Mouse (Mus musculus) myocyte (in vitro differentiated cells): ENCODE results near the gene Fam184b. TPM values are rescaled to one million over a fixed set of nuclear protein-coding genes. Genes with fewer than 3 reads are reported as not detected.

Experiments
- H3K27me3 ChIP-seq: one replicate; pipeline ENCODE4 v1.6.1; 2011; ENCODE audit not compliant: control insufficient read depth, insufficient read depth, insufficient read length
- H3K36me3 ChIP-seq: one replicate; pipeline ENCODE4 v1.6.1; 2011; ENCODE audit not compliant: control insufficient read depth, insufficient read depth
- H3K4me2 ChIP-seq: one replicate; pipeline ENCODE4 v1.6.1; 2011; ENCODE audit warnings: low read depth, control low read depth
- H3K4me3 ChIP-seq: one replicate; pipeline ENCODE4 v1.5.1; 2011; ENCODE audit warnings: mild to moderate bottlenecking, control low read depth, moderate library complexity
- H3K79me2 ChIP-seq: one replicate; pipeline ENCODE4 v1.6.1; 2011; ENCODE audit not compliant: control insufficient read depth, insufficient read depth
- H3ac ChIP-seq: one replicate; pipeline ENCODE4 v1.6.1; 2011; ENCODE audit not compliant: control insufficient read depth, insufficient read length
- CEBPB ChIP-seq: IDR thresholded peaks from 2 replicates; pipeline ENCODE4 v1.6.1; 2011; ENCODE audit warnings: mild to moderate bottlenecking, moderate library complexity; ENCODE audit not compliant: poor library complexity, insufficient read depth, severe bottlenecking
- E2F4 ChIP-seq: IDR thresholded peaks from one replicate; pipeline ENCODE4 v1.6.1; 2011; ENCODE audit warnings: mild to moderate bottlenecking, control low read depth, moderate library complexity; ENCODE audit not compliant: insufficient read depth
- MAX ChIP-seq: IDR thresholded peaks from one replicate; pipeline ENCODE4 v1.6.1; 2011; ENCODE audit warnings: low read depth, mild to moderate bottlenecking, control low read depth
- MYOD1 ChIP-seq, 3 experiments: IDR thresholded peaks; one replicate each; pipeline ENCODE4 v1.6.1; 2011; ENCODE audit warnings: control low read depth in 2 of 3, low read depth in 2 of 3, mild to moderate bottlenecking in 2 of 3, moderate library complexity in 1 of 3; ENCODE audit not compliant: insufficient read length in 2 of 3, control insufficient read depth in 1 of 3
- MYOG ChIP-seq, 3 experiments: IDR thresholded peaks; one replicate each; pipeline ENCODE4 v1.6.1; 2011; ENCODE audit warnings: control low read depth in 2 of 3, low read depth in 2 of 3, mild to moderate bottlenecking in 2 of 3; ENCODE audit not compliant: insufficient read length in 2 of 3, control insufficient read depth in 1 of 3, insufficient read depth in 1 of 3
- POLR2A ChIP-seq: IDR thresholded peaks from one replicate; pipeline ENCODE4 v1.6.1; 2011; ENCODE audit warnings: low read depth, mild to moderate bottlenecking, control low read depth, moderate library complexity; ENCODE audit not compliant: insufficient read length
- POLR2AphosphoS2 ChIP-seq: IDR thresholded peaks from one replicate; pipeline ENCODE4 v1.6.1; 2011; ENCODE audit warnings: low read depth, control low read depth; ENCODE audit not compliant: insufficient read length
- REST ChIP-seq: IDR thresholded peaks from one replicate; pipeline ENCODE4 v1.6.1; 2011; ENCODE audit warnings: mild to moderate bottlenecking, control low read depth, moderate library complexity; ENCODE audit not compliant: insufficient read depth, insufficient read length
- SRF ChIP-seq: IDR thresholded peaks from one replicate; pipeline ENCODE4 v1.6.1; 2011; ENCODE audit warnings: low read depth; ENCODE audit not compliant: control insufficient read depth, insufficient read length
- TCF12 ChIP-seq: IDR thresholded peaks from one replicate; pipeline ENCODE4 v1.6.1; 2011; ENCODE audit warnings: mild to moderate bottlenecking, control low read depth; ENCODE audit not compliant: poor library complexity, insufficient read depth, severe bottlenecking
- TCF3 ChIP-seq: IDR thresholded peaks from one replicate; pipeline ENCODE4 v1.6.1; 2011; ENCODE audit warnings: low read depth, control low read depth; ENCODE audit not compliant: insufficient read length
- USF1 ChIP-seq: IDR thresholded peaks from one replicate; pipeline ENCODE4 v1.6.1; 2011; ENCODE audit warnings: low read depth, mild to moderate bottlenecking, control low read depth, moderate library complexity
- polyA plus RNA-seq: library from polyadenylated mRNA; unstranded; fragments of >200 nt; fragmentation: generic; extraction: Trizol; gene quantifications from one replicate; pipeline ENCODE4 v1.2.1, GENCODE M21; 2012; ENCODE audit warnings: missing spikeins

The Fam184b gene
- polyA plus RNA-seq, 1 experiment, result 0.01 TPM

- no peak overlapping the region for H3K4me3 ChIP-seq
- no peaks in the 10 kb centered on the region for H3K36me3 ChIP-seq
- H3ac ChIP-seq, result no peak overlapping the region
- TF ChIP-seq TCF12, result no peak
- TF ChIP-seq MYOD1 (IDR thresholded peaks at IDR 0.05; ENCODE audit: control insufficient read depth in 1 of 3, insufficient read length in 2 of 3, low read depth in 2 of 3), result no peak
- no peak for TF ChIP-seq SRF
- TF ChIP-seq MYOG (IDR thresholded peaks at IDR 0.05; ENCODE audit: control insufficient read depth in 1 of 3, insufficient read depth in 1 of 3, insufficient read length in 2 of 3, low read depth in 2 of 3), result no peak
- no peak for TF ChIP-seq MAX
- TF ChIP-seq E2F4, result no peak
- no peak for TF ChIP-seq POLR2A
- TF ChIP-seq POLR2AphosphoS2, result no peak
- no peak for TF ChIP-seq USF1
- no peak for TF ChIP-seq REST
- TF ChIP-seq TCF3, result no peak
- TF ChIP-seq CEBPB, result no peak
- H3K79me2 ChIP-seq, result no peaks in the 10 kb centered on the region
- no peak overlapping the region for H3K4me2 ChIP-seq
- H3K27me3 ChIP-seq, result no peaks in the 10 kb centered on the region
These were observed 59.1 kb downstream of the Fam184b start for GRCm38 (mm10) chr5:45580279-45580678.

- no peaks in the 10 kb centered on the region for H3K36me3 ChIP-seq
- H3K4me3 ChIP-seq, result no peak overlapping the region
- H3ac ChIP-seq, result no peak overlapping the region
- H3K4me2 ChIP-seq, result no peak overlapping the region
- no peaks in the 10 kb centered on the region for H3K27me3 ChIP-seq
- TF ChIP-seq E2F4 (no peak), CEBPB (no peak), TCF12 (no peak)
- no peaks in the 10 kb centered on the region for H3K79me2 ChIP-seq
These were observed 62.0 kb downstream of the Fam184b start for GRCm38 (mm10) chr5:45577376-45577775.

- Histone ChIP-seq H3K27me3 (no peaks in the 10 kb centered on the region), H3K4me3 (no peak overlapping the region), H3ac (no peak overlapping the region), H3K36me3 (no peaks in the 10 kb centered on the region), H3K79me2 (no peaks in the 10 kb centered on the region), H3K4me2 (no peak overlapping the region)
- TF ChIP-seq USF1 (peak; percentile 23), POLR2AphosphoS2 (no peak), TCF3 (no peak), CEBPB (no peak)
These were observed 62.7 kb downstream of the Fam184b start for GRCm38 (mm10) chr5:45576716-45577115.

GRCm38 (mm10) chr5:45572816-45573215 is 66.6 kb downstream of the Fam184b start:
- Histone ChIP-seq H3K27me3 (no peaks in the 10 kb centered on the region), H3K79me2 (no peaks in the 10 kb centered on the region), H3K36me3 (no peaks in the 10 kb centered on the region), H3ac (no peak overlapping the region), H3K4me3 (no peak overlapping the region), H3K4me2 (no peak overlapping the region)
- no peak for TF ChIP-seq MYOD1 (IDR thresholded peaks at IDR 0.05; ENCODE audit: control insufficient read depth in 1 of 3, insufficient read length in 2 of 3, low read depth in 2 of 3)
- no peak for TF ChIP-seq CEBPB
- no peak for TF ChIP-seq REST
- TF ChIP-seq MAX, result no peak
- TF ChIP-seq TCF3, result no peak
- no peak for TF ChIP-seq MYOG (IDR thresholded peaks at IDR 0.05; ENCODE audit: control insufficient read depth in 1 of 3, insufficient read depth in 1 of 3, insufficient read length in 2 of 3, low read depth in 2 of 3)
- TF ChIP-seq E2F4, result no peak
- no peak for TF ChIP-seq SRF
- TF ChIP-seq TCF12, result no peak
- no peak for TF ChIP-seq POLR2A
- no peak for TF ChIP-seq USF1
- TF ChIP-seq POLR2AphosphoS2, result no peak

- TF ChIP-seq POLR2AphosphoS2, result no peak
- no peak for TF ChIP-seq E2F4
- no peak for TF ChIP-seq TCF3
- TF ChIP-seq CEBPB, result no peak
- no peak for TF ChIP-seq MYOD1 (IDR thresholded peaks at IDR 0.05; ENCODE audit: control insufficient read depth in 1 of 3, insufficient read length in 2 of 3, low read depth in 2 of 3)
- TF ChIP-seq TCF12, result no peak
- no peak for TF ChIP-seq REST
- no peak for TF ChIP-seq SRF
- no peak for TF ChIP-seq POLR2A
- TF ChIP-seq USF1, result no peak
- no peak for TF ChIP-seq MAX
- Histone ChIP-seq H3K36me3 (no peaks in the 10 kb centered on the region), H3K4me3 (no peak overlapping the region), H3K4me2 (no peak overlapping the region), H3ac (no peak overlapping the region), H3K79me2 (no peaks in the 10 kb centered on the region), H3K27me3 (peaks cover 5% of the 10 kb centered on the region)
These were observed 73.6 kb downstream of the Fam184b start for GRCm38 (mm10) chr5:45565829-45566228.

GRCm38 (mm10) chr5:45564054-45564453 is 75.4 kb downstream of the Fam184b start:
- H3K4me3 ChIP-seq, result no peak overlapping the region
- no peaks in the 10 kb centered on the region for H3K36me3 ChIP-seq
- no peak overlapping the region for H3K4me2 ChIP-seq
- no peak overlapping the region for H3ac ChIP-seq
- peaks cover 5% of the 10 kb centered on the region for H3K27me3 ChIP-seq
- TF ChIP-seq POLR2AphosphoS2, result no peak
- TF ChIP-seq E2F4, result no peak
- TF ChIP-seq POLR2A, result no peak
- TF ChIP-seq TCF12, result no peak
- no peak for TF ChIP-seq CEBPB
- no peak for TF ChIP-seq MYOD1 (IDR thresholded peaks at IDR 0.05; ENCODE audit: control insufficient read depth in 1 of 3, insufficient read length in 2 of 3, low read depth in 2 of 3)
- TF ChIP-seq REST, result no peak
- TF ChIP-seq SRF, result no peak
- H3K79me2 ChIP-seq, result no peaks in the 10 kb centered on the region
